Mouse (Mus musculus): ENCODE results near the gene Cnpy3. TPM values are rescaled to one million over a fixed set of nuclear protein-coding genes. Genes with fewer than 3 reads are reported as not detected.

Cnpy3 gene
- polyA plus RNA-seq, 1 experiment from 2014 or later = 43.7 TPM

DNA sequence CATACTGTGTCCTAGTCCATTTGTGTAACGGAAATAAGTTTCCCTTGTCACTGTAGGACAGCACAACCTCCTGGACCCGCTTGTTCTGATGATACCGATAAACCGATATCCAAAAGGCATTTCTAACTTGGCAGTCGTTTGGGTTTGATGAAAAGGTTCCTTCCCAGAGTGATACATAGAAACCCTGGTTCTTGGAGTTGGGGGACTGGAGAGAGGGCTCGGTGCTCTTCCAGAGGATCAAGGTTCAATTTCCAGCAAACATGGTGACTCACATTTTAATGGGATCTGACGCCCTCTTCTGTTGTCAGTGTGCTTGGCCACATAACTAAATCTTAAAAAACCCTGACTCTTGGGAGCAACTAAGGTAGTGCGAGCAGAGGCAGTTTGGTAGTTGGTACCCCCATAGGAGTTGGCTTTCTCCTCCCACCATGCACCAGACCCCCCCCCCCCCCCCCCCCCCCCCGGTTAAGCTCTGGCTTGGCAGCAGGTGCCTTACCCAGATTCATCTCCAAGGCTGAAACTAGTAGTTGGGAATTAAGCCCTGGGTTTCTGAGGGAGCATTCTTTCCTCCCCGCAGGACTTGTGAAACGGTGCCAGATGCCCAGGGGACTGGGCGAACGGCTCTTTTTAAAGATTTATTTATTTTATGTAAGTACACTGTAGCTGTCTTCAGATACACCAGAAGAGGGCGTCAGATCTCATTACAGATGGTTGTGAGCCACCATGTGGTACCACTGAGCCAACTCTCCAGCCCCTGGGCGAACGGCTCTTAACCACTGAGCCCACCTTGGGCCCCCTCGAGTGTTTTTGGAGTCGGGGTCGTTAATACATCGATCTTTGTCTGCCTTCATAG, 21.5 kb upstream of the Cnpy3 start:
- ATAC-seq (ENCODE audit: insufficient number of reproducible peaks, insufficient read depth, low FRiP score, low read depth) = no peak; the same call in 1 of the 2 replicates
- H3K9me3 ChIP-seq (ENCODE audit: control insufficient read depth, low read length) = no peaks in the 10 kb centered on the region
- peaks cover 3 to 14% of the 10 kb centered on the region in 2 experiments for H3K4me1 ChIP-seq (ENCODE audit: control insufficient read depth in 2 of 2, insufficient read depth in 2 of 2, low read length in 2 of 2)
- H3K36me3 ChIP-seq (ENCODE audit: control insufficient read depth, insufficient read depth, low read length) = peaks cover 43% of the 10 kb centered on the region
- H3K9ac ChIP-seq (ENCODE audit: low read length) = peak overlapping the region; percentile 88
- WGBS = 9% methylated on average over 19 of the region's 20 CpGs
- H3K4me2 ChIP-seq (ENCODE audit: low read length) = peak overlapping the region; percentile 68
- peak overlapping the region; percentile 49 to 76; a peak in 3 of 4 replicates for H3K27ac ChIP-seq (replicated peaks in 1 of 2; ENCODE audit: control insufficient read depth in 1 of 2, insufficient read depth in 1 of 2, low read depth in 2 of 2, low read length in 2 of 2)
- peak overlapping the region; percentile 75 to 81 for H3K4me3 ChIP-seq (ENCODE audit: control insufficient read depth in 1 of 2, insufficient read depth in 1 of 2, low read depth in 1 of 2, low read length in 2 of 2)
- no peaks in the 10 kb centered on the region for H3K27me3 ChIP-seq (ENCODE audit: control insufficient read depth, insufficient read depth, low read length)

DNA sequence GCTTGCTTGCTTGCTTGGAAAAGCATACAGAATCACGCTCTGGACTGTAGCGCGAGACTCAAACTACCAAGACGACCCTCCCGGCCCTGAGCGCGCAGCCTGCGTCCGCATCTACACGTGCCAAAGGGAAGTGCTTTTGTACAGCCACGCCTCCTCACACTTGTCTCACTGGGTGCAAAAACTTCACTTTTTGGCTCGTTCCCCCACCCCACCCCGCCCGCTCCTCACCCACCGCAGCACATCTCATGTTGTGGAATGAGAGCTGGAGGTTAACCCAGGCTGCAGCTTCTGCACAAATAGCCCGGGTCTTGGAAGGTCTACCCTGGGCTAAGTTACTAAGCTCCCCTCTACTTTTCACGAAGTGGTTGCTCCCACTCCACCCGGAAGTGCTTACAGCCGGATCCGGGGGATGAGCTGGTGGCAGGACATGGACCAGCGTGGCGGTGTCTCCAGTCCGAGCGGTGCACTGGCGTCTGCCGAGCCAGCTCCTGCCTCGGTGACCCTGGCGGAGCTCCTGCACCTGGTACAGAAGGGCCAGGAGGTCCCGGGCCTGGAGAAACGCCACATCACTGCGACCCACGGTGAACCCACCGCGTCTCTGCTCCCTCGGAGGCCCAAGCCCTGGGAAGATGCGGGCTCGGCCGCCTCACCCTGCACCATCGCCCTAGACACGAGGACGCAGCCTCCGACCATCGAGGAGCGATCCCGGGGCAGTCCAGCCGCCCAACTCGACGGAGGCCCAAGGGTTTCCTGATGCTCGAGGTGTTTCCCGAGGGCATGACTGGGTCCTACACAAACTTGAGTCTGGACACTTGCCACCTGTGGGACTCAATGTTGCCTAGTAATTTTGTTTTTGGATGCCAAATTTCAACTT, 20.6 kb upstream of the Cnpy3 start, which contains the start of gene 2310039H08Rik:
2310039H08Rik (plus strand) TSS at position 232 of the 874 bp plus-strand sequence.
- WGBS = under 1% methylated on average over 50 of the region's 50 CpGs
- peak within 1 kb of the TSS; percentile 75 to 81 for H3K4me3 ChIP-seq (ENCODE audit: control insufficient read depth in 1 of 2, insufficient read depth in 1 of 2, low read depth in 1 of 2, low read length in 2 of 2)
- ATAC-seq (ENCODE audit: insufficient number of reproducible peaks, insufficient read depth, low FRiP score, low read depth) = peak; percentile 80
- H3K27me3 ChIP-seq (ENCODE audit: control insufficient read depth, insufficient read depth, low read length) = no peaks in the 10 kb centered on the region
- H3K9ac ChIP-seq (ENCODE audit: low read length) = peak within 1 kb of the TSS; percentile 88
- no peaks in the 10 kb centered on the region for H3K9me3 ChIP-seq (ENCODE audit: control insufficient read depth, low read length)
- peaks cover 34% of the 10 kb centered on the region for H3K36me3 ChIP-seq (ENCODE audit: control insufficient read depth, insufficient read depth, low read length)
- peak within 1 kb of the TSS; percentile 68 for H3K4me2 ChIP-seq (ENCODE audit: low read length)
- peak within 1 kb of the TSS; percentile 67 to 76 for H3K27ac ChIP-seq (replicated peaks in 1 of 2; ENCODE audit: control insufficient read depth in 1 of 2, insufficient read depth in 1 of 2, low read depth in 2 of 2, low read length in 2 of 2)
- peaks cover 3 to 14% of the 10 kb centered on the region in 2 experiments for H3K4me1 ChIP-seq (ENCODE audit: control insufficient read depth in 2 of 2, insufficient read depth in 2 of 2, low read length in 2 of 2)

DNA sequence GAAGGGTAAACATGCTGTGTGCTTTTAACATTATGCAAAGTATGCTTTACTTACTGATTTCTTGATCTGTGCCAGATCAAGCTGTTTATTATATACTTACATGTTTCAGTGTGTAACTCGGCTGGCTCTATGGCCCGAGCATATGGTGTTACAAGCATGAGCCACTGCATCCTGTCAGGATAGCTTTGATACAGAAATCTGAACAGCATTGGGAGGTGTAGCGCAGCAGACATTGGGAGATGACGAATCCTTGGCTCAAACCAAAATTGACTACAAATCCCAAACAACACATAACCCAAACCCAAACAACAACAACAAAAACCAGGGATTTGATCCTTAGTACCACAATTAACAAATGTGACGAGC, 20.0 kb upstream of the Cnpy3 start:
- Histone ChIP-seq H3K4me2 (ENCODE audit: low read length) (peak overlapping the region; percentile 68), H3K4me3 (ENCODE audit: control insufficient read depth in 1 of 2, insufficient read depth in 1 of 2, low read depth in 1 of 2, low read length in 2 of 2) (peak overlapping the region; percentile 75 to 81), H3K27me3 (ENCODE audit: control insufficient read depth, insufficient read depth, low read length) (no peaks in the 10 kb centered on the region), H3K9me3 (ENCODE audit: control insufficient read depth, low read length) (no peaks in the 10 kb centered on the region), H3K36me3 (ENCODE audit: control insufficient read depth, insufficient read depth, low read length) (peaks cover 28% of the 10 kb centered on the region), H3K9ac (ENCODE audit: low read length) (peak overlapping the region; percentile 88), H3K27ac (replicated peaks in 1 of 2; ENCODE audit: control insufficient read depth in 1 of 2, insufficient read depth in 1 of 2, low read depth in 2 of 2, low read length in 2 of 2) (peak overlapping the region; percentile 67 to 76), H3K4me1 (ENCODE audit: control insufficient read depth in 2 of 2, insufficient read depth in 2 of 2, low read length in 2 of 2) (peaks cover 3 to 14% of the 10 kb centered on the region in 2 experiments)
- ATAC-seq (ENCODE audit: insufficient number of reproducible peaks, insufficient read depth, low FRiP score, low read depth) = no peak
- WGBS = 8% methylated on average over 5 of the region's 5 CpGs

DNA sequence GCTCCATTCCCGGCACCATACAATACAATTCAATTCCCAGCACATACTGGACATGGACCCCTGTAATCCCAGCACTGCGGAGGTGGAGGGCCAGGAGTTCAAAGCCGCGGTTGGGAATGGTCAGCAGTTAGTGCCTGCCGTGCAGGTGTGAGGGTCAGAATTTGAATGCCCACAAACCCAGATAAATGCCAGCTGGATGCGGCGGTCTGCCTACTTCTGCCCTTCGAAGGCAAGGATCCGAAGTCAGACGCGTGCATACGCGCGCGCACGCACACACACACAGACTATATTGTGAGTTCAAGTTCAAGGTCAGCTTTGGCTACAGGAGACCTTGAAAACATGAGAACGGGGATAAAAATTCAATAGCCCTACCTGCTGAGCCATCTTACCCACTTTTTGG, 19.6 kb upstream of the Cnpy3 start:
- H3K27ac ChIP-seq (replicated peaks in 1 of 2; ENCODE audit: control insufficient read depth in 1 of 2, insufficient read depth in 1 of 2, low read depth in 2 of 2, low read length in 2 of 2) = no peak overlapping the region
- no peaks in the 10 kb centered on the region for H3K9me3 ChIP-seq (ENCODE audit: control insufficient read depth, low read length)
- peak overlapping the region in 1 of 2 experiments; percentile 81; a peak in 2 of 4 replicates for H3K4me3 ChIP-seq (ENCODE audit: control insufficient read depth in 1 of 2, insufficient read depth in 1 of 2, low read depth in 1 of 2, low read length in 2 of 2)
- ATAC-seq (ENCODE audit: insufficient number of reproducible peaks, insufficient read depth, low FRiP score, low read depth) = no peak
- H3K4me1 ChIP-seq (ENCODE audit: control insufficient read depth in 2 of 2, insufficient read depth in 2 of 2, low read length in 2 of 2) = peaks cover 3 to 14% of the 10 kb centered on the region in 2 experiments
- peak overlapping the region; percentile 68 for H3K4me2 ChIP-seq (ENCODE audit: low read length)
- WGBS = 64% methylated on average over 17 of the region's 17 CpGs
- H3K9ac ChIP-seq (ENCODE audit: low read length) = peak overlapping the region; percentile 88
- H3K36me3 ChIP-seq (ENCODE audit: control insufficient read depth, insufficient read depth, low read length) = peaks cover 25% of the 10 kb centered on the region
- no peaks in the 10 kb centered on the region for H3K27me3 ChIP-seq (ENCODE audit: control insufficient read depth, insufficient read depth, low read length)

DNA sequence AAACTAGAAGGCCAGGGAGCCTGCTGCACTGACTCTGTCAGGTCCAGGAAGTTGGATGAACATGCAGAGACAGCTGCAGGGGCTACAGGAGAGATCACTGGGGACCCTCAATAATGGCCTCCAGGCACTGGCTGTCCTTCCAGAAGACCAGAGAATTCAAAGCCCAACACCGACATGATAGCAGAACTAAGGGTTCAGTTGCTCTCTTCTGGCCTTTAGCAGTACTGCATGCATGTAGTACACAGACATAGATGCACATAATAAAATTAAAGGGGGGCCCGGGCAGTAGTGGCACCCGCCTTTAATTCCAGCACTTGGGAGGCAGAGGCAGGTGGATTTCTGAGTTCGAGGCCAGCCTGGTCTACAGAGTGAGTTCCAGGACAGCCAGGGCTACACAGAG, 19.0 kb upstream of the Cnpy3 start:
- Histone ChIP-seq H3K9me3 (ENCODE audit: control insufficient read depth, low read length) (no peaks in the 10 kb centered on the region), H3K4me2 (ENCODE audit: low read length) (no peak overlapping the region), H3K27ac (replicated peaks in 1 of 2; ENCODE audit: control insufficient read depth in 1 of 2, insufficient read depth in 1 of 2, low read depth in 2 of 2, low read length in 2 of 2) (no peak overlapping the region), H3K36me3 (ENCODE audit: control insufficient read depth, insufficient read depth, low read length) (peaks cover 19% of the 10 kb centered on the region), H3K9ac (ENCODE audit: low read length) (no peak overlapping the region), H3K4me1 (ENCODE audit: control insufficient read depth in 2 of 2, insufficient read depth in 2 of 2, low read length in 2 of 2) (peaks cover 3 to 14% of the 10 kb centered on the region in 2 experiments), H3K4me3 (ENCODE audit: control insufficient read depth in 1 of 2, insufficient read depth in 1 of 2, low read depth in 1 of 2, low read length in 2 of 2) (no peak overlapping the region), H3K27me3 (ENCODE audit: control insufficient read depth, insufficient read depth, low read length) (no peaks in the 10 kb centered on the region)
- ATAC-seq (ENCODE audit: insufficient number of reproducible peaks, insufficient read depth, low FRiP score, low read depth) = no peak
- 84% methylated on average over 4 of the region's 4 CpGs for WGBS

- WGBS = 84% methylated on average over 11 of the region's 11 CpGs
- no peaks in the 10 kb centered on the region for H3K27me3 ChIP-seq (ENCODE audit: control insufficient read depth, insufficient read depth, low read length)
- no peaks in the 10 kb centered on the region for H3K9me3 ChIP-seq (ENCODE audit: control insufficient read depth, low read length)
- ATAC-seq (ENCODE audit: insufficient number of reproducible peaks, insufficient read depth, low FRiP score, low read depth) = no peak
- peaks cover 3 to 14% of the 10 kb centered on the region in 2 experiments for H3K4me1 ChIP-seq (ENCODE audit: control insufficient read depth in 2 of 2, insufficient read depth in 2 of 2, low read length in 2 of 2)
- H3K27ac ChIP-seq (replicated peaks in 1 of 2; ENCODE audit: control insufficient read depth in 1 of 2, insufficient read depth in 1 of 2, low read depth in 2 of 2, low read length in 2 of 2) = no peak overlapping the region
- no peak overlapping the region for H3K4me3 ChIP-seq (ENCODE audit: control insufficient read depth in 1 of 2, insufficient read depth in 1 of 2, low read depth in 1 of 2, low read length in 2 of 2)
- H3K4me2 ChIP-seq (ENCODE audit: low read length) = no peak overlapping the region
- H3K36me3 ChIP-seq (ENCODE audit: control insufficient read depth, insufficient read depth, low read length) = peaks cover 14% of the 10 kb centered on the region
- H3K9ac ChIP-seq (ENCODE audit: low read length) = no peak overlapping the region
Observed at GRCm38 (mm10) chr17:46770546-46770945, 18.5 kb upstream of the Cnpy3 start.

- H3K4me2 ChIP-seq (ENCODE audit: low read length) = no peak overlapping the region
- H3K4me1 ChIP-seq (ENCODE audit: control insufficient read depth in 2 of 2, insufficient read depth in 2 of 2, low read length in 2 of 2) = peaks cover 3 to 6% of the 10 kb centered on the region in 2 experiments; a peak in 2 of 4 replicates
- no peak overlapping the region for H3K9ac ChIP-seq (ENCODE audit: low read length)
- 55% methylated on average over 8 of the region's 8 CpGs for WGBS
- no peaks in the 10 kb centered on the region for H3K9me3 ChIP-seq (ENCODE audit: control insufficient read depth, low read length)
- H3K27me3 ChIP-seq (ENCODE audit: control insufficient read depth, insufficient read depth, low read length) = no peaks in the 10 kb centered on the region
- no peak overlapping the region for H3K27ac ChIP-seq (replicated peaks in 1 of 2; ENCODE audit: control insufficient read depth in 1 of 2, insufficient read depth in 1 of 2, low read depth in 2 of 2, low read length in 2 of 2)
- H3K4me3 ChIP-seq (ENCODE audit: control insufficient read depth in 1 of 2, insufficient read depth in 1 of 2, low read depth in 1 of 2, low read length in 2 of 2) = no peak overlapping the region
- no peak for ATAC-seq (ENCODE audit: insufficient number of reproducible peaks, insufficient read depth, low FRiP score, low read depth)
- no peaks in the 10 kb centered on the region for H3K36me3 ChIP-seq (ENCODE audit: control insufficient read depth, insufficient read depth, low read length)
Observed at GRCm38 (mm10) chr17:46767868-46768267, 15.9 kb upstream of the Cnpy3 start.
